Mouse (Mus musculus) 3T3-L1 (cell line): Measurements from ENCODE around the gene Zyg11a.
"Not testable (repeated sequence)": the region's sequence is repeated elsewhere in the genome, so short reads cannot be mapped to it uniquely, and the experiment has no call there.

Experiments used
- DNase-seq: peaks from one replicate; pipeline ENCODE4 v3.0.0-alpha.2; 2015; ENCODE audit warnings: low read depth, low spot score

Zyg11a gene

DNA sequence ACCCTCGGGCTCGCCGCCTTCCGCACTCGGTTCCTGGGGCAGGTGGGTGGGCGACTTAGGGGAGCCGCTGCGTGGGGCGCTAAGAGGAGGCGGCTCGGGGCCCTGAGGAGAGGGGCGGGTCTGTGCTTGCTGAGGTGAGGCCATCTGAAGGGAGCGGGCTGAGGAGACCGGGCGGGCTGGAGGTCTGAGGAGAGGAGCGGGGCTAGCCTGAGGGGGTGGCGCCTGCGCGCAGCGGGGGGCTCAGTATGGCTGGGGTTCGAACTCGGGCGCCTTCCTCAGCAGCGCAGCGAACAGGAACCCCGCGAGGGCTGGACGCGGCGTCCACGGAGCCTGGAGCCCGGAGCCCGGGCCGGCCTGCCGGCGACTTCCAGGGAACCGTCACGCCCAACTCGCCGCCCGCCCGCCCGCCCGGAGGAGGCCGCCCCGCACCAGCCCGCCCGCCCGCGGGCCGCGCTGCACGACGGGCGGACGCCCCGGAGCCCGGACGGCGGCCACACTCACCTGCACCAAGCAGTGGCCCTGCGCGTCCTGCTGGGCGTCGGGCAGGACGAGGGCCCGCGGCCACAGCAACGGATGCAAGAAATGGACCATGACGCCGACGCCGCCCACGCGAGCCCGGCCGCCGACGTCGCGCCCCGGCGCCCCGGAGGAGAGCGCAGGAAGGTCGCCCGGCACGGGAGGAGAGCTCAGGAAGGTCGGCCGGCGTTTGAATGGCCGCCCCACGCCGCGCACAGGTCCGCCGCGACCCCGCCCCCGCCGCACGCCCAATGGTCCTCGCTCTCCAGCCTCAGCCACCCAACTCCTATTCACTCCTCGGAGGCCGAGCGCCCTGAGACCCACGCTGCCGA lies at the start of gene Zyg11a:
Zyg11a (minus strand) TSS at position 717 of the 848 bp plus-strand sequence.
- no peak for DNase-seq

DNA sequence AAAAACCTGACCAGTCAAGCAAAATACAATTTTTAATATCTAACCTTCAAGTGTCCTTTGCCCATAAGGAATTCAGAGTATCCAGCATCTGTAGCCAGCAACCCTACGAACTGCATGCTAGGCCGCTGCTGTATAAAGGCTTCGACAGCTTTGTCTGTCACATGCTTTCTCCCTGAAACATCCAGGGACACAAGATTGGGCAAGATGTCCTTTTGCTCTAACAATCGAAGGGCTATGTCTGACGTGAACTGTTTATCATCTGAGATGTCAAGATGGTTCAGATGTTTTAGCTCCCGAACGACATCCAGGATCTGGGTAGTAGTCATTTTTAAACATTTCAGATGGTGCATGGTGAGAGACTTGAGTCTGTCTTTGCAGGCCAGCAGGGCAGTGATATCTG lies 47.9 kb upstream of the Zyg11a start:
- no peak for DNase-seq

DNA sequence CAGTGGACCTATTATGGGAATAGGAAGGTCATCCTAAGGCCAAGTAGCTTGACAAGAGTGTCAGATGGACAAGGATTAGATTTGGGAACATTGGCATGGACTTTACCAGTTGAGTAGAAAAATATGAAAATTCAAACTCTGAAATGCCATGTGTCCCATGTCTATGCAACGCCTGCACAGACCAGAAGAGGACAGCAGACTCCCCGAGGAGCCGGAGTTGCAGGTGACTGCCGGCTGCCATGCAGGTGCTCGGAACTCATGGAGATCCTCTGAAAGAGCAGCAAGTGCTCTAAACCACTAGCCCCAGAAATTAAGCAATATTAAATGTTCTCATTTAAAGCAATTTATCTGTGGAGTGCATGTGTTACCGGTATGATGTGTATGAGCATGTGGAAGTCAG lies 35.5 kb upstream of the Zyg11a start:
- no peak for DNase-seq

DNA sequence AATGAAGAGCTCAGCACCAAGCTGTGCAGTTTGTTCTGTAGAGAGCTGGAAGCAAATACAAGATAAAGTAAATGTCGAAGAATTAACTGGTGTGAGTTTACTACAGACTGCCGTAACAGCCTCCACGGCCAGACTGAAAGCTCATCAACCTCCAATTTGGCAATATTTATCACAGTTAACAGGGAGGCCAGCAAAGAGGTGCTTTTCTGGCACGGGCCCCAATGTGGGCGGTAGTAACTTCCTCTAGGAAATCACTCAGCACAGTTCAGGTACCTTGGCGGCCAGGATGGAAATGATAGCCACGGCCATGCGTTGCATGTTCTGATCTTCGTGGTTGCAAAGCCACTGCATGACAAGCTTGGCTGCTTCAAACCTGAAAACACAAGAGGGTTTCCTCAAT lies 32.7 kb upstream of the Zyg11a start:
- no peak for DNase-seq

DNA sequence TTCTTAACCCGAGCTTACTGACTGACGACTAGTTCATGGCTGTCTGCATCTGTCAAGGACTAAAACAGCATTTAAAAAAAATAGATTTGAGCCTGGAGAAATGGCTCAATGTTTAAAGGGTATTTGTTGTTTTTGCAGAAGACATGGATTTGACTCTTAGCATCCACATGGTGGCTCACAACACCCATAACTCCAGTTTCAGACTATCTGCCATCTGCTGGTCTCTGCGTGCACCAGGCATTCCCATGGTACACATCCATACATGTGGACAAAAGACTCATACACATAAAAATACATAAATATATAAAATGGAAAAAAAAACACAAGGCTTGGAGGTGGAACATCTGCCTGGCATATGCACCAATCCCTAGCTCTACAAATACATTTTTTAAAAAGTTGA lies 31.5 kb upstream of the Zyg11a start:
- peak; percentile 9 for DNase-seq

DNA sequence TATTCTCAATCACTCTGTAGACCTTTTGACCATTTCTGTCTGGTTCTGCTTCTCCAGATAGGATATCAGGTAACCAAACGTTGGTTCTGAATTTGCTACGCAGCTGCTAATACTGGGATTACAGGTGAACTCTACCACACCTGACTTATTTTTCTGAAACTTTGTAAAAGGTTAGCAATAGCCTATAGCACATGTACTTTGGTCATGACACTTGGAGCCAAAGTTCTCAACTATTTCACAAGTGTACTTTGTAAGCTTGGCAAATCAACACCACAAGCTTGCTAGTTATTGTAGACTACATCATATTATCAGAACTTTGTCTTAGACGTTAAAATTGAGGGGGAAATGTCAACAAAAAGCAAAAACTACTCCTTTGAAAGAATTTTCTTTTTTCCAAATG lies 15.8 kb upstream of the Zyg11a start:
- no peak for DNase-seq

DNA sequence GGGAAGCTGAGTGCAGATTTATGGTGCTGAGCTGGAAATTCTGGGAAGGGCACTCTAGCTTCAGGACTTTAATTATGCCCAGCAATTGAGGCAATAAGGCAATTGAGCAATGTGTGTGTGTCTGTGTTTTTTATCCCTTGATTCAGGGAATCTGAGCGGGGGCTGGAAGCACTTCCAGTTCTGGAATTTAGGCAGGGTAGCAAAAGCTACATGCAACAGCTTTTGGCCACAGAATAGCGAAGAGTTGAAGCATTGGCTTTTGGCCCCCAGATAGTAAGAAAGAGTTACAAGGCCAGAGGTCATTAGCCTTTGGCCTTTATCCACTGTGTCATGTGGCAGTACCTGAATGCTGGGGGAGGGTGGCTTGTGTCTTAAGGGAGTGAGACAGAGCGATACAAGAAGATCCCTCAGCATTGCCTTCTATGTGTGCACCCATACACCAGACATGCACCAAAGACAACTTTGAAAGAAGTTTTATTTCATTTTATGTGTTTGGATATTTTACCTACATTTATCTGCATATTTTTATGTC lies 7.6 kb upstream of the Zyg11a start:
- DNase-seq: no peak

DNA sequence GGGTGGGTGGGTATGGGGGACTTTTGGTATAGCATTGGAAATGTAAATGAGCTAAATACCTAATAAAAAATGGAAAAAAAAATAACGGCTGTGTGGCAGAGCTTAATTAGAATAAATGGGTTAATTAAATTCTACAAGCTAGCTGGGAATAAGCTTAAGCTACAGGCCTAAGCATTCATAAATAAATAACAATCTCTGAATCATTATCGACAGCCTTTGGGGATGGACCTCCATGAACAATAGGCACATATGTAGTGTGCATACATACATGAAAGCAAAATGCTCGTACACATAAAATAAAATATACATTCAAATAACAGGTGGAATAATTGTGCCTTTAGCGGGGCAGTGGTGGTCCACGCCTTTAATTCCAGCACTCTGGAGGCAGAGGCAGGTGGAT lies 4.7 kb upstream of the Zyg11a start:
- no peak for DNase-seq

DNA sequence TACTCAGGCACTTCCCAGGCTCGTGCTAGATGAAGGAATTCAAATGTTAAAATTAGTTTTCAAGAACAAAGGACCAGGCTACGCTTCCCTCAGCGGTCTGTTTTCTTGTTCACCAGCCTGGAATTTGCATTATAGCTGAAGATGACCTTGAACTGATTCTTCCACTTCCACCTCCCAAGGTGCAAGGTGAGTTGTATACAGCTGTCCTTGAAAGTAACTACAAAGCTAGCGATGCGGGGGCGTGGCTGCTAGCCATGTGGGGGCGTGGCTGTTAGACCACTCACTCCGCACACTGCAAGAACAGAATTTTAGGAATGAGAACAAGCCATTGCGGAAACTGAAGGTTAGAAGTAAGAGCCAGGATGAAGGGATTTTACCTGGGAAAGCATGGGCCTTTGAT lies 1.2 kb upstream of the Zyg11a start:
- DNase-seq: no peak

DNA sequence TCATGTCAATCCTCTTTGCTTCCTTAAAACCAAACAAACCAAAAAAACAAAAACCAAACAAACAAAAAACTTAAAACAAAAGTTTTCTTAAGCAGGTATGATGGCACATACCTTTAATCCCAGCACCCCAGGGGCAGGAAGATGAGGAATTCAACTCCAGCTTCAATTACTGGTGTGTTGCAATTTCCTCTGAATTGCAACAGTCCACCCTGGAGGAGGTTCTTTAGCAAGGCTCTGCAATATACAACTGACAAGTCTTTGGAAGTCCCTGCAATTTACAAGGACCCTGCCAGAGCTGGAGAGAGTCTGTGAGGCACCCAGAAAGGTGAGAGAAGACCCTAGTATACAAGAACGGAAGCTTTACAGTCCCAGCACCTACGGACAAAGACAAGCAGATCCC lies 4.8 kb downstream of the Zyg11a start:
- no peak for DNase-seq

DNA sequence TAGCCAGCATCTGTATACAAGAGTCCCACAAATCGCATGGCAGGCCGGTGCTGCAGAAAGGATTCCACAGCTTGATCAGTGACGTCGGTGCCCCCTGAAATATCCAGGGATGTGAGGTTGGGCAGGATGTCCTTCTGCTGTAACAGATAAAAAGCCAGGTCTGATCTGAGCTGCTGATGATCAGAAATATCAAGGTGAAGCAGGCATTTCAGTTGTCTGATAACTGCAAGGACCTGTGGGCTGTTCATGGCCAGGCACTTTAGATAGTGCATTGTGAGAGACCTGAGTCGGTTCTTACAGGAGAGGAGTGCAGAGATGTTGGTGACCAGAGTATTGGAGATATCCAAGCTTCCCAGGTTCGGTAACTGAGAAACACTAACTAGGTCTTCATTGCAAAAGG lies 13.2 kb downstream of the Zyg11a start:
- DNase-seq: no peak

DNA sequence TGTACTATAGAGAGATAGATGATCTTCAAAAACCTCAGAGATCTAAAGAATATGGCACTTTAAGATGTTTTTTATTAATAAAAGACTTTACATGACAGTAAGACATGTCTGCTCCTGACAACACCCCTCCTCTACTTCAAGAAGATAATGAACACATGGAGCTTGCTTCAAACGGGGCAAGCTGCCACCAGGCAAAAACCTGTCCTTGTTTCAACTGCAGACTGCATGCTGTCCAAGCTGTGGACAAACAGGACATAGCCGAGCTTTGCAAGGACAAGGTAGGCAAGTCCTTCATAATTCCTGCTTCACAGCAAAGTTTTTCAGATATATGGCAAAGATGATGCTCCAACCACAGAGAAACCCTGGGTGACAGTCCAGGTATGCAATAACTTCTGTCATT lies 18.6 kb downstream of the Zyg11a start:
- DNase-seq: no peak

DNA sequence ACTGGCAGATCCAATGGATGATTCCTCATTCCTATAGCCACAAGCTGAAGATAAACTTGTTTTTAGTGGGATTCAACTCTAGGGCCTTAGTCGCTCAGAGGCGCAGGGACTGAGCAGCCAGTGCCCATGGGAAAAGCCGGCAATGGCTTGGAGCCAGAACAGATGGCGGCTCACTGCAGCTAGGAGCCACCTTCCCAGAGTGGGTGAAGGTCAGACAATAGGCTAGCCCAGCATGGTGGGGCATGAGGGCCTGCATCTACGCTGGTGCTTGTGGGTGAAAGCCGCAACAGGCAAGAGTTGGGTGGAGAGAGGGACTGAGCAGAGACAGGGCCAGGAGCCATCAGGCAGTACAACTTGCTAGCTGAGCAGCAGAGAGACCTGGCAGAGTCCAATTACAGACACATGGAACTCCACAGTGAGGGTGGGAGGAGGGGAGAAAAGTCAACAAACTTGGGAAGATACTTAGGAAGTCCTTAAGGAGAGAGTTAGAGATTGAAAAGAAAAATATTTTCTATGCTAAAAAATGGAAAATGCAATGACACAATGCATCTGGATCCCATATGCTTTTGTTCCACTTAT lies 21.5 kb downstream of the Zyg11a start:
- no peak for DNase-seq

DNA sequence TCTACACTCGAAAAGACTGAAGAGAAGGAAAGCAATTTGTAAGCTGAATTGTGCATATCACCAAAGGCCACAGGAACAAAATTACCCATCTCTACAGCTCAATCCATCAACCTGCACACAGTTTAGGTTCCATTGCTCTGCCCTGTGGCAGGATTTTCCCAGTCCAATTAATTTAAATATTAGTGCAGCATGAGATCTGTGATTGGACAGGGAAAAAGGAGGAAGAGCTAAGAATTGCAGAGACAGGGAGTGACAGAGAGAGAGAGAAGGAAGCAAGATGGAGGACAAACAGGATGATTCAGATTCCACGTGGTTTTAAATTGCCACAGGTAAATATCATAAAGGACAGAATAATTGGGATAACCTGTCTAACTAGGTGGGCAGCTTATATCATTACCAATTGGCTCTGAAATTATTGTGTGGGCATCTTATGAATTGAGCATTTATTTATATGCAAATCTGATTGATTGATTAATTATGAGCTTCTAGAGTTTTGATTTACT lies 25.0 kb downstream of the Zyg11a start:
- no peak for DNase-seq

DNA sequence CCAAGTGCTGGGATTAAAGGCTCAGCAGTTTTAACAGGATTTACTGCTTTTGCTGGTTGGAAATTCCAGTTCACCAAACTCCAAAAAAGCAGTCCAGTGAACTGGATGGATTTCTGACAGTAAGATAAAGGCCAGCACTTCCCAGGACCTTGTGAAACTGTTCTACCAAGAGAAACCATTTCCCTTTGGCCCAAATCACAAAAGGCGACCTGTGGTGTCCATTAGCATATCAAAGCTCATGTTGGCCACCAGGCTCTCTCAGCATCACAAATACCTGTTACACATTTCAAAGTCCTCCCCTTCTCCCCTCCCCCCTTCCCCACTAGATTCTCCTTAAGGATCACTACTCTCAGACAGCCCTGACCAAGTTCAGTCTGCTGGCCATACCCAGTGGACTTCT lies 35.6 kb downstream of the Zyg11a start:
- no peak for DNase-seq

DNA sequence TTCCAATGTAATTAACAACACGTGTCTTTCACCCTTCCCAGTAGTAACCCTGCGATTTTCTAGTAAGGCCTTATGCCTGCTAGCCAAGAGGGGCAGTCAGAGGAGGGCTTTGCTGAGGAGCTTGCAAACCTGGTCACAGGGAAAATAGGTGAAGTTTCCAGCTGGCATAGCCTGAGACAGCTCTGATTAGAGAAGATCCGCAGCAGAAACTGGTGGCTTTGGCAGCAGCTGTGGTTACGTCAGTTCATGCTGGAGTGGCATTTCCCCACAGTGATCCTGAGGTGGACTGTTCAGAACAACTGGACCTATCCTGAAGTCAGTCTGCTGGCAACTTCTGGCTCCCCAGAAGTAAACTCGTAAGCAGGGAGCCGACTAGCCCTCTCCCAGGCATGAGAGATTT lies 49.8 kb downstream of the Zyg11a start:
- DNase-seq: no peak

DNA sequence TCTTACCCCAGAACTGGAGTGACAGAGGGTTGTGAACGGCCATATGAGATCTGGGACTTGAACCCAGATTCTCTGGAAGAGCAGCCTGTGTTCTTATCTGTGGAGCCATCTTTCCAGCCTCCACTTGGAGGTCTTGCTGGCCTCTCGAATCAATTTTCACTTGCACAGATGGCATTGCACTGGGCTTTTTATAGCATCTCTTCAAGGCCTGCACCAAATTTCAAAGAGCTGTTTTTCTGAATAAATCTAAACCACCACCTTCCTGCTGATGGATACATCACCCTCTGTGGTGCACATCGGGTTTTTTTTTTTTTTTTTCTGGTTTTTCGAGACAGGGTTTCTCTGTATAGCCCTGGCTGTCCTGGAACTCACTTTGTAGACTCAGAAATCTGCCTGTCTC lies 51.0 kb downstream of the Zyg11a start:
- DNase-seq: no peak

DNA sequence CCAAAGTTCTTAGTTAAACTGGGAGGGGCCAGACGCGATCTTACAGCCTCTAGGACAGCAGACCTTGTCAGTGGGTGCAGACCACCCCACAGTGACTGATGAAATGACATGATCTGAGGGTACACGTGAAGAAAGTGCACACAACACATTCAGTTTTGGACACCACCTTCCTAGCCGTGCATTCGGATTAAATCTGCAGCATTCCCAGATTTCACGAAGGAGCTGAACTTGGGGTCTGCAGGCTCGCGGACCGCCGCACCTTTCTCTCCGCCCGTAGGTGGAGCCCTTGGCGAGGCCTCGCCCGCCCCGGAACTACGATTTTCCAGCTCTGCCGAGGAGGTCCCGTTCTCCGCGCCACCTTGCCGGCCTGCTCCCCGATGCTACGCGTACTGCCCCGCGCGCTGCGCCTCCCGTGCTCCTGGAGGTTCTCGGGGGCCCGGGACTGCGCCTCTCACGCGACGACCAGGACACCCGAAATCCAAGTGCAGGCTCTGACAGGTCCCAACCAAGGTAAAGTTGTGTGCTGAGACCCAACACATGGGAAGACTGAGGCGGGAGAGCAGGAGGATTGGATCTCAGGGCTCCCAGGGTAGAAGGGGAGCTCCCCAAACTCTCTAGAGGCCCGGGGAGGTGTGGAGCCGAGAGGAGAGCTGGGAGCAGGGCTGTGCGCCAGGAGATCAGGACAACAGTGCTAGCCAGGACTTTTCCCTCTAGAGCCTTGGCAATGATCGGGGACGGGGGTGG lies 52.5 kb downstream of the Zyg11a start, which contains the start of gene Echdc2:
Echdc2 (plus strand) TSS at position 286 of the 744 bp plus-strand sequence.
- DNase-seq: peak; percentile 24

DNA sequence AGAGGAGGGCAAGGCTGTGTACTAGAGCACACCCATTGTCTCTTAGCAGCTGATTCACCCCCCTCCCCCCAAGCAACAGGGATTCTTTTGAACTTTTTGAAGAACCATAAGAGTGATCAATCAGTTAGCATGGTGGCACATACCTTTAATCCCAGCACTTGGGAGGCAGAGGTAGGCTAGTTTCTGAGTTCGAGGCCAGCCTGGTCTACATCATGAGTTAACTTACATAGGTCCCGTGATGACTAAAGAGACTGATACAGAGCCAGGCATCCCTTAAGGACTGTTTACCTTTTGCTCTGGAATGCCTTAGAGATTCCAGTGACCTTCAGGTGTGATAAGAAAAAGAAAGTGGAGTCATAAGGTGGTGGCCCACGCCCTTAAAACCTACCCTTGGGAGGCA lies 54.6 kb downstream of the Zyg11a start:
- no peak for DNase-seq

DNA sequence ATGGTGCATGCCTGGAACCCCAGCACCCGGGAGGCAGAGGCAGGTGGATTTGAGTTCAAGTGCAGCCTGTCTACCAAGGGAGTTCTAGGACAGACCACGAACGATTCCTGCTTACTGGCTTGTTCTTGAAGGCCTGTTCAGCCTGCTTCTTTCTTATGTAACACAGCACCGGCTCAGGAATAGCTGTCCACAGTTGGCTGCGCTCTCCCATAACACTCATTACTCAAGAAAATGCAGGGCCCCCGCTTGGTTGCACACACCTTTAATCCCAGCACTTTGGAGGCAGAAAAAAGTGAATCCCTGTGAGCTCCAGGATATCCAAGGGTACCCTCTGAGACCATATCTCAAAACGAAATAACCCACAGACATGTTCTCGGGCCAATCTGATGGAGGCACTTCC lies 55.9 kb downstream of the Zyg11a start:
- no peak for DNase-seq

DNA sequence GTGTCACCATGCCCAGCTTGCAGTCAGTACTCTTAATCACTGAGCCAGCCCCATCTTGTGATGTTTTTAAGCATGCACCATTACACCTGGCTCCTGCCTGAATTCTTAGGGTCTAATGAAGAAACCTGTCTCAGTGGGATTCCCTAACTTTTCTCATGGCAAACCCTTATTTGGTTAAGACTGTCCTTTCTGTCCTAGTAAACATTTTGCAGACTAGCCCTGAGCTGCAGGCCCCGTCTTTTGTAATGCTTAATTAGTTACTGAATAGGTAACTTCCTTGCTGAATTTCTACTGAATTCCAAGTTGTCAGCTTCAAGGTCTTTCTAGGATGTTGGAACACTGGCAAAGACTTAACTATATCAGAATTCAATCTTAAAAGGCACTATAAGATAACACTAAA lies 62.7 kb downstream of the Zyg11a start:
- not testable (repeated sequence) for DNase-seq

DNA sequence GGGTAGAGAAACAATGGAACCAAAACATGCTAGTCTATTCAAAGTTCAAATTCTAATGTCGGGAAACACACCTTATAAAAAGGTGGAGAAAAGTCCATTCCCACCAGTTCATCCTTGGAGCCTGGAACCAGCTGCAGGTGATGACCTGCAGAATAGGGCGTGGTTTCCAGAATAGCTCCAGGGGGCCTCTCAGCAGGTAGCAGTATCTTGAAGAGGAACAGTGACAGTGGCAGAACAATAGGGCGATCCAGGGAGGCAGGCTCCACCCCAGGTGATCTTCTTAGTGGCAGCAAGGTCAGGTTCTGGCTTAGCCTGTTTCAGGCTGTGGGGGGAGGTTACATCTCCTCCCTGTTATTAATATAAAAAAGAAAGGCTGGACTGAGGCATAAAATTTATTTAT lies 72.3 kb downstream of the Zyg11a start:
- not testable (repeated sequence) for DNase-seq
